Mouse (Mus musculus): ENCODE measurements around the gene Polr3gl. TPM values are rescaled to one million over a fixed set of nuclear protein-coding genes. Genes with fewer than 3 reads are reported as not detected.
A peak's percentile ranks its signal among the peaks of the same experiment; 100 is the strongest.

Polr3gl gene
- polyA plus RNA-seq, 1 experiment: 1.1 TPM

- Histone ChIP-seq H3K27me3 (ENCODE audit: control insufficient read depth) (peaks cover 93% of the 10 kb centered on the region), H3K36me3 (ENCODE audit: control insufficient read depth) (no peaks in the 10 kb centered on the region), H3K4me1 (ENCODE audit: control insufficient read depth) (peaks cover 20% of the 10 kb centered on the region), H3K9me3 (ENCODE audit: control insufficient read depth, low read length) (peaks cover 16% of the 10 kb centered on the region), H3K4me3 (replicated peaks) (no peak overlapping the region)
- no peak for TF ChIP-seq GATA1 (IDR thresholded peaks at IDR 0.05; ENCODE audit: low read length)
- TF ChIP-seq TAL1 (IDR thresholded peaks at IDR 0.05; ENCODE audit: low read length): no peak
These were observed 5.4 kb upstream of the Polr3gl start for GRCm38 (mm10) chr3:96599411-96599810.

DNA sequence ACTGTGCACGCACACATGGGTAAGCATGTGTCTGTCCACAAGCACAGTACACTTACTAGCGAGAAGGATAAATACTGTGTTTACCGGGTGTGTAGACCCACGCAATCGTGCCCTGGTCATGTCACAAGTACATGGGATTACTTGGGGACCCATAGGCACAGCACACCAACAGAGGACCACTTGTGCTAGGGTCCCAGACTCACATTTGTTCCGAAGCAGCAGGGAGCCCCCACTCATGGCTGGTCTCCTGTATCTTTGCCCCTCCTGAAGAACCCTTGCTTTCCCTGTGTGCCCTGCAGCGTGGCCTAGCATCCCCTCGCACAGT, 5.0 kb upstream of the Polr3gl start:
- H3K4me1 ChIP-seq (ENCODE audit: control insufficient read depth): peaks cover 23% of the 10 kb centered on the region
- no peaks in the 10 kb centered on the region for H3K36me3 ChIP-seq (ENCODE audit: control insufficient read depth)
- H3K4me3 ChIP-seq (replicated peaks): no peak overlapping the region
- H3K9me3 ChIP-seq (ENCODE audit: control insufficient read depth, low read length): peaks cover 16% of the 10 kb centered on the region
- H3K27me3 ChIP-seq (ENCODE audit: control insufficient read depth): peaks cover 93% of the 10 kb centered on the region
- no peak for TF ChIP-seq TAL1 (IDR thresholded peaks at IDR 0.05; ENCODE audit: low read length)
- TF ChIP-seq GATA1 (IDR thresholded peaks at IDR 0.05; ENCODE audit: low read length): no peak

DNA sequence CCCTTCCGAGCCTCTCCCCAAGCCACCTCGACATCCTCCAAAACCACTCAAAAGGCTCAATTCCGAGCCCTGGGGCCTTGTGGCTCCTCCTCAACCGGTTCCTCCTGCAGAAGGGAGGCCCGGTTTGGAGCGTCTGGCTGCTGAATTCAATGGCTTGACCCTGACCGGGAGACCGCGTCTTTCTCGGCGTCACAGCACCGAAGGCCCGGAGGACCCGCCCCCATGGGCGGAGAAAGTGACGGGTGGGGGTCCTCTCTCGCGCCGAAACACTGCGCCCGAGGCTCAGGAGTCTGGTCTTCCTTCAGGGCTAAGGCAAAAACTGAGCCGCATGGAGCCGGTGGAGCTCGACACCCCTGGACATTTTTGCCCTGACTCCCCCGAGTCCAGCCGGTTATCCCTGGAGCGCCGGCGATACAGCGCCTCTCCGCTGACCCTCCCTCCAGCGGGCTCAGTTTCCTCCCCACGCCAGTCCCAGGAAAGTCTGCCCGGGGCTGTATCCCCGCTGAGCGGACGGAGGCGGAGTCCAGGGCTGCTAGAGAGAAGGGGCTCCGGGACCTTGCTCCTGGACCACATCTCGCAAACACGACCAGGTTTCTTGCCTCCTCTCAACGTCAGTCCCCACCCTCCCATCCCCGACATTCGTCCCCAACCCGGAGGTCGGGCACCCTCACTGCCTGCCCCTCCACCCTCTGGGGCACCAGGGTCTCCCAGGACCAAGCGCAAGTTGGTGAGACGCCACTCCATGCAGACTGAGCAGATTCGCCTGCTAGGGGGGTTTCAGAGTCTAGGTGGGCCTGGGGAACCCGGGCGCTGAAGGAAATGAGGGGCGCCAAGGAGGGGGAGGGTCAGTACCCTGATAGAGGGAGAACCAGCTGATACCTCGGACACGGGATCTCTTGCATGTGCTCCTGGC, 4.4 kb upstream of the Polr3gl start:
- H3K9me3 ChIP-seq (ENCODE audit: control insufficient read depth, low read length): peaks cover 16% of the 10 kb centered on the region
- no peaks in the 10 kb centered on the region for H3K36me3 ChIP-seq (ENCODE audit: control insufficient read depth)
- TF ChIP-seq TAL1 (IDR thresholded peaks at IDR 0.05; ENCODE audit: low read length): no peak
- TF ChIP-seq GATA1 (IDR thresholded peaks at IDR 0.05; ENCODE audit: low read length): no peak
- H3K4me1 ChIP-seq (ENCODE audit: control insufficient read depth): peaks cover 26% of the 10 kb centered on the region
- H3K4me3 ChIP-seq (replicated peaks): no peak overlapping the region
- peaks cover 88% of the 10 kb centered on the region for H3K27me3 ChIP-seq (ENCODE audit: control insufficient read depth)

DNA sequence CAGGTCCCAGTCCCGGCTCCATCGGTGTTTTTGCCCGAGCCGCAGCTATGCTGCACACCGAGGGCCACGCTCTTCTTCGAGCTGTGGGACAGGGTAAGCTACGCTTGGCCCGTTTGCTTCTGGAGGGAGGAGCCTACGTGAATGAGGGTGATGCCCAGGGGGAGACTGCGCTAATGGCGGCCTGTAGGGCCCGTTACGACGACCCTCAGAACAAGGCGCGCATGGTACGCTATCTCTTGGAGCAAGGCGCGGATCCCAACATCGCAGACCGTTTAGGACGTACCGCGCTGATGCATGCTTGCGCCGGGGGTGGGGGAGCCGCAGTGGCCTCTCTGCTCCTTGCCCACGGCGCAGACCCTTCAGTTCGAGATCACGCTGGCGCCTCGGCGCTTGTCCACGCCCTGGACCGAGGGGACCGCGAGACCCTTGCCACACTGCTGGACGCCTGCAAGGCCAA, 3.5 kb upstream of the Polr3gl start:
- no peak for TF ChIP-seq GATA1 (IDR thresholded peaks at IDR 0.05; ENCODE audit: low read length)
- Histone ChIP-seq H3K4me3 (replicated peaks) (peak overlapping the region; percentile 29), H3K4me1 (ENCODE audit: control insufficient read depth) (peaks cover 35% of the 10 kb centered on the region)

GRCm38 (mm10) chr3:96596855-96597254, 2.9 kb upstream of the Polr3gl start:
- H3K27me3 ChIP-seq (ENCODE audit: control insufficient read depth): peaks cover 72% of the 10 kb centered on the region
- peaks cover 40% of the 10 kb centered on the region for H3K4me1 ChIP-seq (ENCODE audit: control insufficient read depth)
- H3K36me3 ChIP-seq (ENCODE audit: control insufficient read depth): no peaks in the 10 kb centered on the region
- H3K4me3 ChIP-seq (replicated peaks): no peak overlapping the region
- TF ChIP-seq GATA1 (IDR thresholded peaks at IDR 0.05; ENCODE audit: low read length) (no peak), TAL1 (IDR thresholded peaks at IDR 0.05; ENCODE audit: low read length) (no peak)
- peaks cover 16% of the 10 kb centered on the region for H3K9me3 ChIP-seq (ENCODE audit: control insufficient read depth, low read length)

More for the DNA sequence above, 3.5 kb upstream of the Polr3gl start:
- H3K36me3 ChIP-seq (ENCODE audit: control insufficient read depth): no peaks in the 10 kb centered on the region
- H3K27me3 ChIP-seq (ENCODE audit: control insufficient read depth): peaks cover 79% of the 10 kb centered on the region
- peaks cover 16% of the 10 kb centered on the region for H3K9me3 ChIP-seq (ENCODE audit: control insufficient read depth, low read length)

- Histone ChIP-seq H3K27me3 (ENCODE audit: control insufficient read depth) (peaks cover 67% of the 10 kb centered on the region), H3K4me1 (ENCODE audit: control insufficient read depth) (peaks cover 40% of the 10 kb centered on the region), H3K9me3 (ENCODE audit: control insufficient read depth, low read length) (peaks cover 16% of the 10 kb centered on the region), H3K4me3 (replicated peaks) (peak within 1 kb of the TSS; percentile 29), H3K36me3 (ENCODE audit: control insufficient read depth) (no peaks in the 10 kb centered on the region)
- TF ChIP-seq TAL1 (IDR thresholded peaks at IDR 0.05; ENCODE audit: low read length) (no peak), GATA1 (IDR thresholded peaks at IDR 0.05; ENCODE audit: low read length) (no peak)
These were observed 2.3 kb upstream of the Polr3gl start, which contains the start of gene Ankrd34a for GRCm38 (mm10) chr3:96596228-96596707. Gene Ankrd34a (plus strand): TSS chr3:96596636.

GRCm38 (mm10) chr3:96595661-96596060, 1.7 kb upstream of the Polr3gl start:
- no peak for TF ChIP-seq TAL1 (IDR thresholded peaks at IDR 0.05; ENCODE audit: low read length)
- TF ChIP-seq GATA1 (IDR thresholded peaks at IDR 0.05; ENCODE audit: low read length): no peak
- no peak overlapping the region for H3K4me3 ChIP-seq (replicated peaks)
- H3K9me3 ChIP-seq (ENCODE audit: control insufficient read depth, low read length): peaks cover 16% of the 10 kb centered on the region
- H3K27me3 ChIP-seq (ENCODE audit: control insufficient read depth): peaks cover 60% of the 10 kb centered on the region
- no peaks in the 10 kb centered on the region for H3K36me3 ChIP-seq (ENCODE audit: control insufficient read depth)
- peaks cover 35% of the 10 kb centered on the region for H3K4me1 ChIP-seq (ENCODE audit: control insufficient read depth)

DNA sequence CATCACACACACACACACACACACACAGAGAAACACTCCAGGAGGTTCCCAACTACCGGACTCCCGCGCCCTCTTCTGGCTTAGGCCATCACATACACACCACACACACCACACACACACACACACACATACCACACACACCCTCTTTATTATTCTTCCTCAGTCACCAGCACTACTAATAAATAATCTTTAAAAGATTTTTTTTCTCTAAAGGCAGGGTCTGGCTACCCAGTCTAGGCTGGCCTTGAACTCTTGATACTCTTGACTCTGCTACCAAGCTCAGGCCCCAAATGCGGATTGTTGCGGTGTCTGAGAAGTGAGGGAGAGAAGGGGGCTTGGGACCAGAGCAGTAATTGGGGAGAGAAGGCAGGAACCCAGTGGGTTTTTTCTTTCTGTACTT, 870 bp upstream of the Polr3gl start:
- H3K4me1 ChIP-seq (ENCODE audit: control insufficient read depth): peaks cover 33% of the 10 kb centered on the region

DNA sequence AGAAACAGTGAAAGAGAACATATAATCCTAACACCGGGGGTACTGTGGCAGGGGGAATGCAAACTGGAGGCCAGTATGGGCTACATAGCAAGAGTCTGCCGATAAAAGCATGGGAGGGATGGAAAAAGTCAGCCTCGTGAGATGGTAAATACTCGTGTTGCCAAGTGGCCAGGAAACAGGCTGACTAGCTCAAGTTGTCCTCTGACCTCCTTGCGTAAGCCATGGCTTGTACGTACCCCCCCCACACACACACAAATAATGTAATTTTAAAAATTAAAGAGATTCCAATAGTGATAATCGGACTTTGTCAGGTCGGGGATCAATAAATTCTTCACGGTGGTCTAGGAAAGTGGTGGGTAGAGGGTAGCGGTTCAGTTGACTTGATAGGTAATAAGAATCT, 607 bp downstream of the Polr3gl start:
- H3K9me3 ChIP-seq (ENCODE audit: control insufficient read depth, low read length): peaks cover 10% of the 10 kb centered on the region
- no peak for TF ChIP-seq GATA1 (IDR thresholded peaks at IDR 0.05; ENCODE audit: low read length)
- no peak for TF ChIP-seq TAL1 (IDR thresholded peaks at IDR 0.05; ENCODE audit: low read length)
- peaks cover 33% of the 10 kb centered on the region for H3K4me1 ChIP-seq (ENCODE audit: control insufficient read depth)
- H3K27me3 ChIP-seq (ENCODE audit: control insufficient read depth): peaks cover 38% of the 10 kb centered on the region
- H3K4me3 ChIP-seq (replicated peaks): peak overlapping the region; percentile 87
- peaks cover 3% of the 10 kb centered on the region for H3K36me3 ChIP-seq (ENCODE audit: control insufficient read depth)

More for the DNA sequence above, 870 bp upstream of the Polr3gl start:
- Histone ChIP-seq H3K9me3 (ENCODE audit: control insufficient read depth, low read length) (peaks cover 16% of the 10 kb centered on the region), H3K36me3 (ENCODE audit: control insufficient read depth) (peaks cover 3% of the 10 kb centered on the region), H3K27me3 (ENCODE audit: control insufficient read depth) (peaks cover 52% of the 10 kb centered on the region), H3K4me3 (replicated peaks) (no peak overlapping the region)
- TF ChIP-seq GATA1 (IDR thresholded peaks at IDR 0.05; ENCODE audit: low read length) (no peak), TAL1 (IDR thresholded peaks at IDR 0.05; ENCODE audit: low read length) (no peak)
